Mouse (Mus musculus): ENCODE data around the gene Hyls1. TPM values are rescaled to one million over a fixed set of nuclear protein-coding genes. Genes with fewer than 3 reads are reported as not detected.

Gene Hyls1
- polyA plus RNA-seq, 1 experiment from 2014 or later: 8.1 TPM

- WGBS: 91% methylated on average over 16 of the region's 16 CpGs
- DNase-seq (ENCODE audit: low spot score) (no peak), ATAC-seq (replicated peaks; ENCODE audit: low FRiP score, low read depth) (no peak)
- H3K9ac ChIP-seq (ENCODE audit: low read depth, low read length): no peak overlapping the region
- H3K4me3 ChIP-seq (replicated peaks; ENCODE audit: low read depth, low read length): no peak overlapping the region
- no peaks in the 10 kb centered on the region for H3K4me1 ChIP-seq (replicated peaks; ENCODE audit: insufficient read depth, low read length)
- H3K27ac ChIP-seq: no peak overlapping the region
- H3K9me3 ChIP-seq (replicated peaks; ENCODE audit: low read length): no peaks in the 10 kb centered on the region
- no peaks in the 10 kb centered on the region for H3K36me3 ChIP-seq (ENCODE audit: insufficient read depth, low read length)
- H3K4me2 ChIP-seq (ENCODE audit: low read length): no peak overlapping the region
- no peaks in the 10 kb centered on the region for H3K27me3 ChIP-seq (ENCODE audit: insufficient read depth, low read length)
- TF ChIP-seq CTCF (IDR thresholded peaks at IDR 0.05; ENCODE audit: low read depth): no peak
Measured at GRCm38 (mm10) chr9:35516711-35517110, 53.5 kb downstream of the Hyls1 start.

GRCm38 (mm10) chr9:35516182-35516581, 54.0 kb downstream of the Hyls1 start:
- ATAC-seq (replicated peaks; ENCODE audit: low FRiP score, low read depth) (no peak), DNase-seq (ENCODE audit: low spot score) (no peak)
- no peak overlapping the region for H3K4me3 ChIP-seq (replicated peaks; ENCODE audit: low read depth, low read length)
- 84% methylated on average over 5 of the region's 5 CpGs for WGBS
- no peak overlapping the region for H3K9ac ChIP-seq (ENCODE audit: low read depth, low read length)
- H3K4me1 ChIP-seq (replicated peaks; ENCODE audit: insufficient read depth, low read length): no peaks in the 10 kb centered on the region
- no peak for TF ChIP-seq CTCF (IDR thresholded peaks at IDR 0.05; ENCODE audit: low read depth)
- no peaks in the 10 kb centered on the region for H3K27me3 ChIP-seq (ENCODE audit: insufficient read depth, low read length)
- H3K36me3 ChIP-seq (ENCODE audit: insufficient read depth, low read length): no peaks in the 10 kb centered on the region
- H3K4me2 ChIP-seq (ENCODE audit: low read length): no peak overlapping the region
- no peaks in the 10 kb centered on the region for H3K9me3 ChIP-seq (replicated peaks; ENCODE audit: low read length)
- no peak overlapping the region for H3K27ac ChIP-seq

- H3K4me2 ChIP-seq (ENCODE audit: low read length): no peak overlapping the region
- 88% methylated on average over 4 of the region's 4 CpGs for WGBS
- no peak for ATAC-seq (replicated peaks; ENCODE audit: low FRiP score, low read depth)
- H3K4me1 ChIP-seq (replicated peaks; ENCODE audit: insufficient read depth, low read length): no peaks in the 10 kb centered on the region
- no peaks in the 10 kb centered on the region for H3K36me3 ChIP-seq (ENCODE audit: insufficient read depth, low read length)
- no peak for DNase-seq (ENCODE audit: low spot score)
- H3K9ac ChIP-seq (ENCODE audit: low read depth, low read length): no peak overlapping the region
- no peak overlapping the region for H3K27ac ChIP-seq
- H3K4me3 ChIP-seq (replicated peaks; ENCODE audit: low read depth, low read length): no peak overlapping the region
- no peaks in the 10 kb centered on the region for H3K27me3 ChIP-seq (ENCODE audit: insufficient read depth, low read length)
- no peaks in the 10 kb centered on the region for H3K9me3 ChIP-seq (replicated peaks; ENCODE audit: low read length)
- TF ChIP-seq CTCF (IDR thresholded peaks at IDR 0.05; ENCODE audit: low read depth): no peak
Measured at GRCm38 (mm10) chr9:35513900-35514299, 56.3 kb downstream of the Hyls1 start.

Other genes starting within 250 kb of the Hyls1 start
- 1.9 and 2.2 TPM in 2 replicates for gene Cdon, start 149.3 kb downstream of the Hyls1 start, polyA plus RNA-seq (2015; fragmentation: Nextera tagmentation; extraction: Ambion mirVana)
- not detected in 2 replicates for gene Gm1113, start 52.1 kb downstream of the Hyls1 start, polyA plus RNA-seq (2015; fragmentation: Nextera tagmentation; extraction: Ambion mirVana)
- 0.96 and 0.97 TPM in 2 replicates for gene Ddx25, start 11.9 kb downstream of the Hyls1 start, polyA plus RNA-seq (2015; fragmentation: Nextera tagmentation; extraction: Ambion mirVana)
- gene Pus3, start 11.8 kb downstream of the Hyls1 start, polyA plus RNA-seq (2015; fragmentation: Nextera tagmentation; extraction: Ambion mirVana): 20.0 and 20.2 TPM in 2 replicates
- 0.28 and 0.36 TPM in 2 replicates for gene Pate2, start 114 bp downstream of the Hyls1 start, polyA plus RNA-seq (2015; fragmentation: Nextera tagmentation; extraction: Ambion mirVana)
- not detected in 2 replicates for gene Pate4, start 41.5 kb upstream of the Hyls1 start, polyA plus RNA-seq (2015; fragmentation: Nextera tagmentation; extraction: Ambion mirVana)
- gene Pate3, start 77.8 kb upstream of the Hyls1 start, polyA plus RNA-seq (2015; fragmentation: Nextera tagmentation; extraction: Ambion mirVana): not detected in 2 replicates
- gene Pate1, start 117.0 kb upstream of the Hyls1 start, polyA plus RNA-seq (2015; fragmentation: Nextera tagmentation; extraction: Ambion mirVana): not detected in 2 replicates
- not detected in 2 replicates for gene Gm17677, start 170.7 kb upstream of the Hyls1 start, polyA plus RNA-seq (2015; fragmentation: Nextera tagmentation; extraction: Ambion mirVana)
- not detected in 2 replicates for gene Gm17727, start 207.7 kb upstream of the Hyls1 start, polyA plus RNA-seq (2015; fragmentation: Nextera tagmentation; extraction: Ambion mirVana)
- not detected in 2 replicates for gene Gm27235, start 219.7 kb upstream of the Hyls1 start, polyA plus RNA-seq (2015; fragmentation: Nextera tagmentation; extraction: Ambion mirVana)
- gene D730048I06Rik, start 219.7 kb upstream of the Hyls1 start, polyA plus RNA-seq (2015; fragmentation: Nextera tagmentation; extraction: Ambion mirVana): 0.17 and 0.36 TPM in 2 replicates